Mouse (Mus musculus): ENCODE data around the gene AC170998.1. TPM values are rescaled to one million over a fixed set of nuclear protein-coding genes. Genes with fewer than 3 reads are reported as not detected.

Gene AC170998.1
- polyA plus RNA-seq, 1 experiment from 2014 or later, result 3.3 TPM

- Histone ChIP-seq H3K9ac (ENCODE audit: low read depth, low read length) (no peak overlapping the region), H3K9me3 (ENCODE audit: control insufficient read depth, low read length) (no peaks in the 10 kb centered on the region), H3K36me3 (ENCODE audit: control insufficient read depth, insufficient read depth, low read length) (no peaks in the 10 kb centered on the region), H3K27ac (ENCODE audit: low read depth, low read length) (no peak overlapping the region), H3K4me3 (ENCODE audit: low read length) (no peak overlapping the region), H3K27me3 (ENCODE audit: control insufficient read depth, insufficient read depth, low read length) (no peaks in the 10 kb centered on the region), H3K4me2 (replicated peaks; ENCODE audit: low read depth, low read length) (no peak overlapping the region), H3K4me1 (ENCODE audit: control insufficient read depth, insufficient read depth, low read length) (peaks cover 26% of the 10 kb centered on the region)
- ATAC-seq (ENCODE audit: low FRiP score, low TSS enrichment), result no peak
- 97% methylated on average over 4 of the region's 4 CpGs for WGBS
These were observed 24.7 kb upstream of the AC170998.1 start for GRCm38 (mm10) chr17:28701171-28701570.

DNA sequence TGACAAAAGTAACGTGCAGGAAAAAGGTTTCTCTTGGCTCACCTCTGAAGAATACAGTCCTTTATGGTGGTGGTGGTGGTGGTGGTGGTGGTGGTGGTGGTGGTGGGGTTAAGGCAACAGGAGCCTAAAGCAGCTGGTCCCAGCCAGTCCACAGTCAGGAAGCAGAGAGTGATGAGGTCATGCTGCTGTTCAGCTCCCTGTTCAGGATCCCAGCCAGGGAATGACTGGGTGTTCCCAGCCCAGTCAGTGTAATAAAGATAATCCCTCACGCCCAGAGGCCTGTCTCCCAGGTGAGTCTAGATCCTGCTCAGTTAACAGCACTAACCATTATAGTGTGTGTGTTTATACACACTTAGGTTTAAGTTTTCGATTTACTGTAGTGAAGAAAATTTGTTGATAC is 24.1 kb upstream of the AC170998.1 start:
- Histone ChIP-seq H3K27me3 (ENCODE audit: control insufficient read depth, insufficient read depth, low read length) (no peaks in the 10 kb centered on the region), H3K4me2 (replicated peaks; ENCODE audit: low read depth, low read length) (no peak overlapping the region), H3K4me1 (ENCODE audit: control insufficient read depth, insufficient read depth, low read length) (peaks cover 20% of the 10 kb centered on the region), H3K36me3 (ENCODE audit: control insufficient read depth, insufficient read depth, low read length) (no peaks in the 10 kb centered on the region), H3K27ac (ENCODE audit: low read depth, low read length) (no peak overlapping the region), H3K9ac (ENCODE audit: low read depth, low read length) (no peak overlapping the region), H3K4me3 (ENCODE audit: low read length) (no peak overlapping the region), H3K9me3 (ENCODE audit: control insufficient read depth, low read length) (no peaks in the 10 kb centered on the region)
- WGBS, result 91% methylated on average over 3 of the region's 3 CpGs
- no peak for ATAC-seq (ENCODE audit: low FRiP score, low TSS enrichment)

GRCm38 (mm10) chr17:28702646-28703045 is 23.2 kb upstream of the AC170998.1 start:
- no peaks in the 10 kb centered on the region for H3K36me3 ChIP-seq (ENCODE audit: control insufficient read depth, insufficient read depth, low read length)
- no peak overlapping the region for H3K9ac ChIP-seq (ENCODE audit: low read depth, low read length)
- H3K4me1 ChIP-seq (ENCODE audit: control insufficient read depth, insufficient read depth, low read length), result peaks cover 12% of the 10 kb centered on the region; the same call in 1 of the 2 replicates
- 45% methylated on average over 2 of the region's 2 CpGs for WGBS
- H3K27ac ChIP-seq (ENCODE audit: low read depth, low read length), result no peak overlapping the region
- ATAC-seq (ENCODE audit: low FRiP score, low TSS enrichment), result no peak
- no peak overlapping the region for H3K4me2 ChIP-seq (replicated peaks; ENCODE audit: low read depth, low read length)
- no peak overlapping the region for H3K4me3 ChIP-seq (ENCODE audit: low read length)
- H3K27me3 ChIP-seq (ENCODE audit: control insufficient read depth, insufficient read depth, low read length), result no peaks in the 10 kb centered on the region
- H3K9me3 ChIP-seq (ENCODE audit: control insufficient read depth, low read length), result no peaks in the 10 kb centered on the region

- Histone ChIP-seq H3K4me1 (ENCODE audit: control insufficient read depth, insufficient read depth, low read length) (0 out of 2 replicates have a peak, but pooled peaks cover 5% of the 10 kb centered on the region), H3K36me3 (ENCODE audit: control insufficient read depth, insufficient read depth, low read length) (no peaks in the 10 kb centered on the region), H3K9me3 (ENCODE audit: control insufficient read depth, low read length) (no peaks in the 10 kb centered on the region), H3K27me3 (ENCODE audit: control insufficient read depth, insufficient read depth, low read length) (no peaks in the 10 kb centered on the region), H3K9ac (ENCODE audit: low read depth, low read length) (no peak overlapping the region), H3K4me3 (ENCODE audit: low read length) (no peak overlapping the region), H3K4me2 (replicated peaks; ENCODE audit: low read depth, low read length) (no peak overlapping the region), H3K27ac (ENCODE audit: low read depth, low read length) (no peak overlapping the region)
- ATAC-seq (ENCODE audit: low FRiP score, low TSS enrichment), result no peak
- WGBS, result 50% methylated on average over 1 of the region's 1 CpGs
These were observed 19.2 kb upstream of the AC170998.1 start for GRCm38 (mm10) chr17:28706697-28707096.

DNA sequence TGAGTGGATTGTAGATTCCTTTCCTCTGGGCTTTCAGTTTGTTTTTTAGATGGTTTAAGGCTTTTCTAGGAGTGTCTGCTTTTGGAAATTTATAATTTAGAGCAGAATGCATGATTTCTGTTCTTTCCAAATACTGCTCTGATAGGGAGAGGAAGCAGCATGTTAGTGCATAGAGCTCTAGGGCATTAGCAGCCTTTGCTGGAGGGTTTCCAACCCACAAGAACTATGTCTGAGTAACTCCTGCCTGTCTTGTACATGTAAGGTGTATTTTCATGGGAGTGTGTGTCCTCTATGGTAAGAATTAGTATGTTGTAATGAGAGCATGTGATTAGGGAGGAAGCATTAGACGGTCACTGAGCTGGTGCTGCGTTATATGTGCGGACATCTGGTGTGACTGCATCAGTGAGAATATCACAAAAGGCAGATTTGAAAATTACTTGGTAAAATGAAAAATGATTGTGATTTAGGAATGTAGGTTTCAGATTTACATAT is 18.7 kb upstream of the AC170998.1 start:
- Histone ChIP-seq H3K4me1 (ENCODE audit: control insufficient read depth, insufficient read depth, low read length) (0 out of 2 replicates have a peak, but pooled peaks cover 5% of the 10 kb centered on the region), H3K9ac (ENCODE audit: low read depth, low read length) (no peak overlapping the region), H3K9me3 (ENCODE audit: control insufficient read depth, low read length) (no peaks in the 10 kb centered on the region), H3K4me3 (ENCODE audit: low read length) (no peak overlapping the region), H3K27ac (ENCODE audit: low read depth, low read length) (no peak overlapping the region), H3K27me3 (ENCODE audit: control insufficient read depth, insufficient read depth, low read length) (no peaks in the 10 kb centered on the region), H3K4me2 (replicated peaks; ENCODE audit: low read depth, low read length) (no peak overlapping the region), H3K36me3 (ENCODE audit: control insufficient read depth, insufficient read depth, low read length) (no peaks in the 10 kb centered on the region)
- 89% methylated on average over 3 of the region's 3 CpGs for WGBS
- no peak for ATAC-seq (ENCODE audit: low FRiP score, low TSS enrichment)

DNA sequence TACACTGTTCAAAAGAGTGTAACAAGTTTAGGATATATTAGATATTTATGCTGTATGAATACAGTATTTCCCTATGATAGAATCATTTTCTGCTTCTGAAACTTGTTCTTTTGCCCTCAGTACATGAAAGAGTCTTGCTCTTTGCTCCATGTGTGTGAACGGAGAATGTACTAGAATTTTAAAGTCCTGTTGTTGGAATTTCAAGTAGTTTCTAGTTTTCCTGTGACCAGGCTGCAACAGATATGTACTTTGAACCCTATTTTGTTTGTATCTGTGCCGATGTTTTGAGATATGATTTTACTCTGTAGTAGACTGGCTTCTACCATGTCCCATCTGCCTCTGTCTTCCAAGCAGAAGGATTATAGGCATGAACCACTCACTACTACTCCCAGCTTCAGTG is 18.1 kb upstream of the AC170998.1 start:
- no peak overlapping the region for H3K4me3 ChIP-seq (ENCODE audit: low read length)
- WGBS, result 88% methylated on average over 2 of the region's 2 CpGs
- 0 out of 2 replicates have a peak, but pooled peaks cover 5% of the 10 kb centered on the region for H3K4me1 ChIP-seq (ENCODE audit: control insufficient read depth, insufficient read depth, low read length)
- no peak overlapping the region for H3K9ac ChIP-seq (ENCODE audit: low read depth, low read length)
- no peak overlapping the region for H3K4me2 ChIP-seq (replicated peaks; ENCODE audit: low read depth, low read length)
- no peaks in the 10 kb centered on the region for H3K27me3 ChIP-seq (ENCODE audit: control insufficient read depth, insufficient read depth, low read length)
- H3K27ac ChIP-seq (ENCODE audit: low read depth, low read length), result no peak overlapping the region
- H3K36me3 ChIP-seq (ENCODE audit: control insufficient read depth, insufficient read depth, low read length), result no peaks in the 10 kb centered on the region
- no peaks in the 10 kb centered on the region for H3K9me3 ChIP-seq (ENCODE audit: control insufficient read depth, low read length)
- ATAC-seq (ENCODE audit: low FRiP score, low TSS enrichment), result no peak

- Histone ChIP-seq H3K4me1 (ENCODE audit: control insufficient read depth, insufficient read depth, low read length) (0 out of 2 replicates have a peak, but pooled peaks cover 5% of the 10 kb centered on the region), H3K4me3 (ENCODE audit: low read length) (no peak overlapping the region), H3K27ac (ENCODE audit: low read depth, low read length) (no peak overlapping the region), H3K9ac (ENCODE audit: low read depth, low read length) (no peak overlapping the region), H3K36me3 (ENCODE audit: control insufficient read depth, insufficient read depth, low read length) (peaks cover 4% of the 10 kb centered on the region), H3K9me3 (ENCODE audit: control insufficient read depth, low read length) (no peaks in the 10 kb centered on the region), H3K4me2 (replicated peaks; ENCODE audit: low read depth, low read length) (no peak overlapping the region), H3K27me3 (ENCODE audit: control insufficient read depth, insufficient read depth, low read length) (no peaks in the 10 kb centered on the region)
- WGBS, result 52% methylated on average over 2 of the region's 2 CpGs
- no peak for ATAC-seq (ENCODE audit: low FRiP score, low TSS enrichment)
These were observed 16.9 kb upstream of the AC170998.1 start for GRCm38 (mm10) chr17:28708989-28709388.

DNA sequence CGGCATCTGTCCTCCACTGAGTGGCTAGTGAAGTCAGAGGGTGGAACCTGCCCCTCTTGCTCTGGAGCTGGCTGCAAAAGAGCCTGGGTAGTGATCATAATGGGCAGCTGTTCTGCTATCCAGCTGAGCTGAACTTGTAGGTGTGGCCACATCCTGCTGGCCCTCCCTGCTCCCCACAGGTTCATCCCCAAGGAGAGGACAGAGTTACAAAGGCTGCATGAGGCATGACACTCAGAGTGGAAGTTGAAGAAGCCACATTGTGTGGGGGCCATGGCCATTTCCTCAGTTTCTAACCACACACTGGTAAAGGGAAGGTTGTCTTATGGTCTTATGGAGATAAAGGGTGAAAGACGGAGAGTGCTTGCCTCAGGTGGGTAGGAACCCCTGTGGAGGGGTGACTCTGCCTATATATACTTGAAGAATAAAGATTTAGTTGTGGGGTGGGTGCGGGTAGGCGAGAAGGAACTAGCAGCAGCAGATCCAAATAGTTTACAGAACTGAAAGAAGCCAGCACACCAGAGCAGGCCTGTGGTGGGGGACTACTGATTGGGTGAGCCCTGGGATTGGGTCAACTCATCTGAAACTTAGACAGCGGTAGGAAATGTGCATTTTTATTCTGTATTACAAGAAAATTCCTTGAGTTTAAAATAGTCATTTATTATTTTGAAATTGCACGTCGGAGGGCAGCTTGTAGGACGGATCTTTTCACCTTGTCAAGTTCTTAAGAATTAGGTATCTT is 16.2 kb upstream of the AC170998.1 start:
- H3K9me3 ChIP-seq (ENCODE audit: control insufficient read depth, low read length), result no peaks in the 10 kb centered on the region
- no peak overlapping the region for H3K27ac ChIP-seq (ENCODE audit: low read depth, low read length)
- H3K9ac ChIP-seq (ENCODE audit: low read depth, low read length), result no peak overlapping the region
- peaks cover 11% of the 10 kb centered on the region for H3K36me3 ChIP-seq (ENCODE audit: control insufficient read depth, insufficient read depth, low read length)
- ATAC-seq (ENCODE audit: low FRiP score, low TSS enrichment), result no peak
- 0 out of 2 replicates have a peak, but pooled peaks cover 5% of the 10 kb centered on the region for H3K4me1 ChIP-seq (ENCODE audit: control insufficient read depth, insufficient read depth, low read length)
- WGBS, result 85% methylated on average over 8 of the region's 8 CpGs
- no peak overlapping the region for H3K4me3 ChIP-seq (ENCODE audit: low read length)
- no peaks in the 10 kb centered on the region for H3K27me3 ChIP-seq (ENCODE audit: control insufficient read depth, insufficient read depth, low read length)
- no peak overlapping the region for H3K4me2 ChIP-seq (replicated peaks; ENCODE audit: low read depth, low read length)

DNA sequence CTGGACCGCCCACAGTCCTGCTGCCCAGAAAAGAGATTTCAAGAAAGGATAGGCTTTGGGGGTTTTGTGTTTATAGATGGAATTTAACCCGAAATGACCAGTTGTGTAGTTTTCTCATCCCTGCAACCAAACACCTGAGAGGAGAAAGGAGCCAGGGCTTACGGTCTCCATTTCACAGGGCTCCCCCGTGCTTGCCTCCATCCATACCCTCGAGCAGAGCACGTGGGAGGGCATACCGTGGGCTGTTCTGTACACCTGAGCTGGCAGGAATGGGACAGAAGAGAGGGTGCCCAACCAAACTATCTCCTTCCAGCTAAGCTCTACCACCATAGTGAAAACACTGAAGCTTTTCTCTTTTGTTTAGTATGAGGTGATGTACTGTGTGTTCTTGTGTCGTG is 15.6 kb upstream of the AC170998.1 start:
- no peak overlapping the region for H3K4me3 ChIP-seq (ENCODE audit: low read length)
- no peaks in the 10 kb centered on the region for H3K27me3 ChIP-seq (ENCODE audit: control insufficient read depth, insufficient read depth, low read length)
- ATAC-seq (ENCODE audit: low FRiP score, low TSS enrichment), result no peak
- no peaks in the 10 kb centered on the region for H3K9me3 ChIP-seq (ENCODE audit: control insufficient read depth, low read length)
- no peak overlapping the region for H3K9ac ChIP-seq (ENCODE audit: low read depth, low read length)
- 64% methylated on average over 8 of the region's 8 CpGs for WGBS
- H3K4me1 ChIP-seq (ENCODE audit: control insufficient read depth, insufficient read depth, low read length), result 0 out of 2 replicates have a peak, but pooled peaks cover 5% of the 10 kb centered on the region
- H3K4me2 ChIP-seq (replicated peaks; ENCODE audit: low read depth, low read length), result no peak overlapping the region
- peaks cover 17% of the 10 kb centered on the region for H3K36me3 ChIP-seq (ENCODE audit: control insufficient read depth, insufficient read depth, low read length)
- H3K27ac ChIP-seq (ENCODE audit: low read depth, low read length), result no peak overlapping the region
